Mouse (Mus musculus): Measurements from ENCODE around the gene Oosp1. TPM values are rescaled to one million over a fixed set of nuclear protein-coding genes. Genes with fewer than 3 reads are reported as not detected.

Gene Oosp1
- polyA plus RNA-seq, 1 experiment from 2014 or later, result not detected

DNA sequence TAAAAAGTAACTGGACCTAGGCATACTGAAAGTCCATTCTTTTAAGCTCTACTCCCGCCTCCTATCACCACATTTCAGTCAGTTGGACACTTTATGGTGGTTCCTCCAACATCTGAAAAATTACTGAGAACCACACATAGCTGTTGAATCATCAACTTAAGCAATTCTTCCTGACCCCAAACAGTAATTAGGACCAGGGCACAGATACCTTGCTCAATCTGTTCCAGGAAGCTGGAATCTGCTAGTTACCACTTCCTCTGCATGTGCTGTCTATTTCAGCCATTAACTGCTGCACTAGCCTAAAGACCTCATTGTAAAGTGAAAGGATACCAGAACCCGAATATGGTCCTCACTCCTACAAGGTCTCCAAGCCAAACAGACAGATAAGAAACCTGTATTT is 31.8 kb downstream of the Oosp1 start:
- WGBS, result 62% methylated on average over 2 of the region's 2 CpGs
- TF ChIP-seq EP300 (IDR thresholded peaks at IDR 0.05) (no peak), CTCF (IDR thresholded peaks at IDR 0.05) (no peak)

GRCm38 (mm10) chr19:11649564-11649963 is 41.4 kb downstream of the Oosp1 start:
- Histone ChIP-seq H3K9ac (replicated peaks; ENCODE audit: low read depth) (no peak overlapping the region), H3K4me2 (replicated peaks; ENCODE audit: low read depth, low read length) (no peak overlapping the region), H3K27me3 (replicated peaks; ENCODE audit: insufficient read depth, low read length) (no peaks in the 10 kb centered on the region), H3K36me3 (ENCODE audit: insufficient read depth, low read length) (no peaks in the 10 kb centered on the region), H3K4me1 (ENCODE audit: insufficient read depth, low read depth, low read length) (no peaks in the 10 kb centered on the region), H3K9me3 (ENCODE audit: low read length) (no peaks in the 10 kb centered on the region), H3K27ac (ENCODE audit: low read length) (no peak overlapping the region), H3K4me3 (ENCODE audit: low read depth, low read length) (no peak overlapping the region)
- no peak for ATAC-seq
- TF ChIP-seq EP300 (IDR thresholded peaks at IDR 0.05), result no peak
- no peak for TF ChIP-seq CTCF (IDR thresholded peaks at IDR 0.05)
- DNase-seq (ENCODE audit: low spot score), result no peak
- 61% methylated on average over 4 of the region's 4 CpGs for WGBS

More for the DNA sequence above, 31.8 kb downstream of the Oosp1 start:
- no peak for ATAC-seq
- DNase-seq (ENCODE audit: low spot score), result peak; percentile 17
- no peaks in the 10 kb centered on the region for H3K27me3 ChIP-seq (replicated peaks; ENCODE audit: insufficient read depth, low read length)
- no peak overlapping the region for H3K9ac ChIP-seq (replicated peaks; ENCODE audit: low read depth)
- no peak overlapping the region for H3K4me3 ChIP-seq (ENCODE audit: low read depth, low read length)
- H3K36me3 ChIP-seq (ENCODE audit: insufficient read depth, low read length), result no peaks in the 10 kb centered on the region
- H3K27ac ChIP-seq (ENCODE audit: low read length), result no peak overlapping the region
- H3K9me3 ChIP-seq (ENCODE audit: low read length), result no peaks in the 10 kb centered on the region
- no peak overlapping the region for H3K4me2 ChIP-seq (replicated peaks; ENCODE audit: low read depth, low read length)
- H3K4me1 ChIP-seq (ENCODE audit: insufficient read depth, low read depth, low read length), result no peaks in the 10 kb centered on the region

- H3K27ac ChIP-seq (ENCODE audit: low read length), result no peak overlapping the region
- H3K4me3 ChIP-seq (ENCODE audit: low read depth, low read length), result no peak overlapping the region
- no peak for ATAC-seq
- 76% methylated on average over 3 of the region's 3 CpGs for WGBS
- no peaks in the 10 kb centered on the region for H3K9me3 ChIP-seq (ENCODE audit: low read length)
- H3K4me2 ChIP-seq (replicated peaks; ENCODE audit: low read depth, low read length), result no peak overlapping the region
- H3K27me3 ChIP-seq (replicated peaks; ENCODE audit: insufficient read depth, low read length), result no peaks in the 10 kb centered on the region
- H3K9ac ChIP-seq (replicated peaks; ENCODE audit: low read depth), result no peak overlapping the region
- DNase-seq (ENCODE audit: low spot score), result no peak
- no peak for TF ChIP-seq EP300 (IDR thresholded peaks at IDR 0.05)
- TF ChIP-seq CTCF (IDR thresholded peaks at IDR 0.05), result no peak
- H3K4me1 ChIP-seq (ENCODE audit: insufficient read depth, low read depth, low read length), result no peaks in the 10 kb centered on the region
- no peaks in the 10 kb centered on the region for H3K36me3 ChIP-seq (ENCODE audit: insufficient read depth, low read length)
These were observed 44.8 kb downstream of the Oosp1 start for GRCm38 (mm10) chr19:11646166-11646565.

- Histone ChIP-seq H3K9me3 (ENCODE audit: low read length) (no peaks in the 10 kb centered on the region), H3K36me3 (ENCODE audit: insufficient read depth, low read length) (no peaks in the 10 kb centered on the region), H3K4me1 (ENCODE audit: insufficient read depth, low read depth, low read length) (no peaks in the 10 kb centered on the region), H3K9ac (replicated peaks; ENCODE audit: low read depth) (no peak within 1 kb of the TSS), H3K4me3 (ENCODE audit: low read depth, low read length) (no peak within 1 kb of the TSS), H3K4me2 (replicated peaks; ENCODE audit: low read depth, low read length) (no peak within 1 kb of the TSS), H3K27ac (ENCODE audit: low read length) (no peak within 1 kb of the TSS), H3K27me3 (replicated peaks; ENCODE audit: insufficient read depth, low read length) (no peaks in the 10 kb centered on the region)
- TF ChIP-seq EP300 (IDR thresholded peaks at IDR 0.05) (no peak), CTCF (IDR thresholded peaks at IDR 0.05) (no peak)
- no peak for DNase-seq (ENCODE audit: low spot score)
- no peak for ATAC-seq
- WGBS, result 55% methylated on average over 1 of the region's 1 CpGs
These were observed 50.2 kb downstream of the Oosp1 start, which contains the start of gene Ms4a3 for GRCm38 (mm10) chr19:11640732-11641131. TSS of gene Ms4a3 (minus strand) at chr19:11640851.

- DNase-seq (ENCODE audit: low spot score), result no peak
- ATAC-seq, result no peak
- H3K36me3 ChIP-seq (ENCODE audit: insufficient read depth, low read length), result no peaks in the 10 kb centered on the region
- H3K27me3 ChIP-seq (replicated peaks; ENCODE audit: insufficient read depth, low read length), result no peaks in the 10 kb centered on the region
- H3K9ac ChIP-seq (replicated peaks; ENCODE audit: low read depth), result no peak overlapping the region
- no peak overlapping the region for H3K27ac ChIP-seq (ENCODE audit: low read length)
- no peak overlapping the region for H3K4me3 ChIP-seq (ENCODE audit: low read depth, low read length)
- H3K9me3 ChIP-seq (ENCODE audit: low read length), result no peaks in the 10 kb centered on the region
- 61% methylated on average over 4 of the region's 4 CpGs for WGBS
- H3K4me2 ChIP-seq (replicated peaks; ENCODE audit: low read depth, low read length), result no peak overlapping the region
- no peak for TF ChIP-seq CTCF (IDR thresholded peaks at IDR 0.05)
- no peak for TF ChIP-seq EP300 (IDR thresholded peaks at IDR 0.05)
- H3K4me1 ChIP-seq (ENCODE audit: insufficient read depth, low read depth, low read length), result no peaks in the 10 kb centered on the region
These were observed 51.9 kb downstream of the Oosp1 start for GRCm38 (mm10) chr19:11639038-11639437.

DNA sequence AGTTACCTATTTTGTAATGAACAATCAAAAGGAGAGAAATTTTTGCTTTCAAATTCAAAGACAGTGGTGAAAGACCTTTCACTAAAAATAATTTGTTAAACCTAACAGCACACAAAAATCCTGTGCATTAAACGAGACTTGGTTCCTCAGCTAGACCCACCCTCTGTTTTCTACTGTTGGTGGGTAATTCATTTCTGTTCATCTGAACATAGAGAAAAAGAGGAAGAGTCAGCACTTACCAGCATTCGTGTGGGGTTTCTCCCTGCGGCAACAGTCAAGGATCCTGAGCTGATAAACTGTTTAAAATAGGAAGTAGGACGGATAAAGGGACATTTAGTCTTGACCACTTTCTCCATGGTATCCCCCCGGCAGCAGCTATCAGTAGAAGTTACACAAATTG is 55.4 kb downstream of the Oosp1 start:
- Histone ChIP-seq H3K9ac (replicated peaks; ENCODE audit: low read depth) (no peak overlapping the region), H3K4me2 (replicated peaks; ENCODE audit: low read depth, low read length) (no peak overlapping the region), H3K27ac (ENCODE audit: low read length) (no peak overlapping the region), H3K4me1 (ENCODE audit: insufficient read depth, low read depth, low read length) (no peaks in the 10 kb centered on the region), H3K9me3 (ENCODE audit: low read length) (no peaks in the 10 kb centered on the region), H3K4me3 (ENCODE audit: low read depth, low read length) (no peak overlapping the region), H3K36me3 (ENCODE audit: insufficient read depth, low read length) (no peaks in the 10 kb centered on the region), H3K27me3 (replicated peaks; ENCODE audit: insufficient read depth, low read length) (no peaks in the 10 kb centered on the region)
- WGBS, result 65% methylated on average over 5 of the region's 5 CpGs
- DNase-seq (ENCODE audit: low spot score) (no peak), ATAC-seq (no peak)
- TF ChIP-seq CTCF (IDR thresholded peaks at IDR 0.05), result no peak
- TF ChIP-seq EP300 (IDR thresholded peaks at IDR 0.05), result no peak

- Histone ChIP-seq H3K4me2 (replicated peaks; ENCODE audit: low read depth, low read length) (no peak overlapping the region), H3K9ac (replicated peaks; ENCODE audit: low read depth) (no peak overlapping the region), H3K9me3 (ENCODE audit: low read length) (no peaks in the 10 kb centered on the region), H3K4me3 (ENCODE audit: low read depth, low read length) (no peak overlapping the region), H3K27ac (ENCODE audit: low read length) (no peak overlapping the region), H3K36me3 (ENCODE audit: insufficient read depth, low read length) (no peaks in the 10 kb centered on the region), H3K4me1 (ENCODE audit: insufficient read depth, low read depth, low read length) (no peaks in the 10 kb centered on the region), H3K27me3 (replicated peaks; ENCODE audit: insufficient read depth, low read length) (no peaks in the 10 kb centered on the region)
- WGBS, result 70% methylated on average over 2 of the region's 2 CpGs
- ATAC-seq (no peak), DNase-seq (ENCODE audit: low spot score) (no peak)
- no peak for TF ChIP-seq CTCF (IDR thresholded peaks at IDR 0.05)
- TF ChIP-seq EP300 (IDR thresholded peaks at IDR 0.05), result no peak
These were observed 56.6 kb downstream of the Oosp1 start for GRCm38 (mm10) chr19:11634330-11634729.
